Mouse (Mus musculus) midbrain, embryonic 14.5 days (tissue): Measurements from ENCODE around the gene Nup35. TPM values are rescaled to one million over a fixed set of nuclear protein-coding genes. Genes with fewer than 3 reads are reported as not detected.
A peak's percentile ranks its signal among the peaks of the same experiment; 100 is the strongest.

Source experiments
- ATAC-seq: fragments of 200-750 bp; cut with Nextera tagmentation; 2 replicates; pipeline ENCODE4 v1.8.0; 2017; ENCODE audit warnings: moderate number of reproducible peaks, moderate library complexity; ENCODE audit not compliant: low FRiP score, low TSS enrichment
- DNase-seq: peaks from one replicate; pipeline ENCODE4 v3.0.0-alpha.2; 2015
- H3K27ac ChIP-seq: fragments of 300-500 bp; sonication (generic); replicated peaks from 2 replicates; pipeline ENCODE4 v1.5.1; 2014; ENCODE audit warnings: mild to moderate bottlenecking, low read depth, low read length, moderate library complexity
- H3K27me3 ChIP-seq: fragments of 300-500 bp; sonication (generic); 2 replicates; pipeline ENCODE4 v1.6.1; 2014; ENCODE audit warnings: low read length, control low read depth, mixed read lengths; ENCODE audit not compliant: control insufficient read depth, insufficient read depth
- H3K36me3 ChIP-seq: fragments of 300-500 bp; sonication (generic); 2 replicates; pipeline ENCODE4 v1.6.1; 2014; ENCODE audit warnings: low read length, control low read depth; ENCODE audit not compliant: control insufficient read depth, insufficient read depth
- H3K4me1 ChIP-seq: fragments of 300-500 bp; sonication (generic); 2 replicates; pipeline ENCODE4 v1.6.1; 2014; ENCODE audit warnings: mild to moderate bottlenecking, antibody characterized with exemption, low read length, control low read depth; ENCODE audit not compliant: control insufficient read depth, insufficient read depth
- H3K4me2 ChIP-seq: fragments of 300-500 bp; sonication (generic); 2 replicates; pipeline ENCODE4 v1.6.1; 2014; ENCODE audit warnings: mild to moderate bottlenecking, low read length, moderate library complexity
- H3K4me3 ChIP-seq: fragments of 300-500 bp; sonication (generic); replicated peaks from 2 replicates; pipeline ENCODE4 v1.5.1; 2014; ENCODE audit warnings: low read depth, low read length
- H3K9ac ChIP-seq: fragments of 300-500 bp; sonication (generic); replicated peaks from 2 replicates; pipeline ENCODE4 v1.6.1; 2014; ENCODE audit warnings: mild to moderate bottlenecking, low read length, moderate library complexity
- H3K9me3 ChIP-seq: fragments of 300-500 bp; sonication (generic); 2 replicates; pipeline ENCODE4 v1.6.1; 2016; ENCODE audit warnings: low read length, control low read depth, mixed read lengths; ENCODE audit not compliant: control insufficient read depth
- WGBS: fragments of 180-500 bp; shearing (Covaris S2); extraction: QIAGEN DNeasy Blood & Tissue Kit; methylation state at CpG from one replicate; pipeline ENCODE4 v1.1.7; 2014; 5-methylcytosine and 5-hydroxymethylcytosine counted together
- polyA plus RNA-seq: library from polyadenylated mRNA; unstranded; fragments of >200 nt; fragmentation: Nextera tagmentation; extraction: Ambion mirVana; gene quantifications from 2 replicates; pipeline ENCODE4 v1.2.1, GENCODE M21; 2014

Nup35 gene
- polyA plus RNA-seq, 1 experiment from 2014 or later, result 60.2 TPM

DNA sequence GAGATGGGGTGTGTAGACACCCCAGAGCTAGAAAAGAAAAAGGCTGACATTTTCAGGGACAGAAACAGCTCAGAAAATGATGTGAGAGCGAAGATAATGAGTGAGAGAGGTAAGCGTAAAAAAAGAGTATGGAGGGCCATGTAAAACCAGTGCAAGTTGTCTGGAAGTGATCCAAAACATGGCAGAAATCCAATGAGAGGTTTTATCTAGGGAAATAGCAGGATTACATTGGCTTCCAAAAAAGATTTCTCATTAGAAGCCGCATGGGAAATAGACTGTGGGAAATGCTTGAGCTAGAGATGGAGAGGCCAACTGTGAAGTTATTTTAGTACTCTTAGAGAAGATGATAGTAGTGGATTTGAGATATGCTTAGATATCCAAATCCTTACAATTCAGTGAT, 4.9 kb downstream of the Nup35 start:
- H3K4me3 ChIP-seq, result no peak overlapping the region
- H3K27ac ChIP-seq, result no peak overlapping the region
- H3K36me3 ChIP-seq, result peaks cover 14% of the 10 kb centered on the region; the same call in 1 of the 2 replicates
- no peaks in the 10 kb centered on the region for H3K27me3 ChIP-seq
- no peaks in the 10 kb centered on the region for H3K9me3 ChIP-seq
- DNase-seq (no peak), ATAC-seq (no peak)
- 94% methylated on average over 3 of the region's 3 CpGs for WGBS
- H3K9ac ChIP-seq, result no peak overlapping the region
- peaks cover 7% of the 10 kb centered on the region for H3K4me1 ChIP-seq
- no peak overlapping the region for H3K4me2 ChIP-seq

DNA sequence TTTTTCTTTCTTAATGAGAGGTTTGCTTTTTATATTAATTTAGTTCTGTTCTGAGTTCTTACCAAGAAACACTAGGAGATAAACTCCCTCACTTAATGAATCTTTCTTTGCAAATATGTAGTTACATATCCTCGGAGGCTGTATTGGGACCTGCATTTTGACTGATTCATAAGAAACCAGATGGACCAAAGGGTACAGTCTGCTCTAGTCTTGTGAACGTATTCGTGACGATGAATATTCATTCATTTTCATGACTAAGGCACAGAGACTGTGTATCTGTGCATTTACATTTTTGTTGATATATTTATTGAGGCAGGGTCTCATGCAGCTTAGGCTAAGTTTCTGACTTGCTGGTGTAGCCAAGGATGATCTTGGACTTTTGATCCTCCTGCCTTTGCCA, 7.5 kb downstream of the Nup35 start:
- H3K4me3 ChIP-seq, result no peak overlapping the region
- no peaks in the 10 kb centered on the region for H3K4me1 ChIP-seq
- DNase-seq (no peak), ATAC-seq (no peak)
- H3K9ac ChIP-seq, result no peak overlapping the region
- no peaks in the 10 kb centered on the region for H3K9me3 ChIP-seq
- no peak overlapping the region for H3K27ac ChIP-seq
- H3K36me3 ChIP-seq, result peaks cover 14% of the 10 kb centered on the region; the same call in 1 of the 2 replicates
- H3K27me3 ChIP-seq, result no peaks in the 10 kb centered on the region
- 96% methylated on average over 4 of the region's 4 CpGs for WGBS
- H3K4me2 ChIP-seq, result no peak overlapping the region

- DNase-seq (no peak), ATAC-seq (no peak)
- no peak overlapping the region for H3K4me2 ChIP-seq
- no peaks in the 10 kb centered on the region for H3K27me3 ChIP-seq
- no peaks in the 10 kb centered on the region for H3K4me1 ChIP-seq
- WGBS, result 94% methylated on average over 13 of the region's 13 CpGs
- H3K4me3 ChIP-seq, result no peak overlapping the region
- no peak overlapping the region for H3K9ac ChIP-seq
- H3K9me3 ChIP-seq, result no peaks in the 10 kb centered on the region
- no peak overlapping the region for H3K27ac ChIP-seq
- no peaks in the 10 kb centered on the region for H3K36me3 ChIP-seq
Observed at GRCm38 (mm10) chr2:80632336-80633026, 15.4 kb downstream of the Nup35 start.

DNA sequence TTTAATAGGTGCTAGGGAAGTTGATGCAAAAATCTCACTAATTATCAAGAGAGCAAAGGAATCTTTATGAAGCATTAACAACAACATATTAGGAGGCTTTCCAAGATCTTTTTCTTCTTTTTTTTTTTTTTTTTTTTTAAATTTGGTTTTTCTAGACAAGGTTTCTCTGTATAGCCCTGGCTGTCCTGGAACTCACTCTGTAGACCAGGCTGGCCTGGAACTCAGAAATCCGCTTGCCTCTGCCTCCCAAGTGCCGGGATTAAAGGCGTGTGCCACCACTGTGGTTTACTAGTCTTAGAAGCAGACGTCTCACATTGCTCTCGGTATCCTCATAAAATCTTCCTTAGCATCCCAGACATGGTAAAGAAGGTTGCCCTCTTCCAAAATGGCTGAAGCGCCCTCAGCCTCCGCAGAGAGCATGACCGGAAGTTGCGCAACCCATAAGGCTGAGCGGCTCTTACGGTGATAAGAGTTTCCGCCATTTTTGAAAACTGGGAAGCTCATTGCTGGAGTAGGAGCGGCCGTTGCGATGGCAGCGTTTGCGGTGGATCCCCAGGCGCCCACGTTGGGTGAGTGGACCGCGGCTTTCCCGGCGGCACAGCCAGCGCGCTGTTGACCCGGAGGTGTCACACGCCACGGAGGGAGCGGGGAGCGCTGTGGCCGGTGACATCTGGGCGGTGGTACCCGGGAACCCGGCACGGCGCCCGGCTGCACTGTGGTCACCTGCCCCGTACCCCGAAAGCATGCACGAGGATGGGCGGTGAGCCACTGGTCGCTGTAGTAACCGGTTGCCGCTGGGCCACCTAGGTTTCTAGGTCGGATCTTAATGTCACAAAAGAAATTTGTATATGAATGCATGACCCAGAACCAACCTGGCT, 21.6 kb downstream of the Nup35 start:
- under 1% methylated on average over 45 of the region's 45 CpGs for WGBS
- ATAC-seq (peak; percentile 97), DNase-seq (peak; percentile 96)
- Histone ChIP-seq H3K36me3 (peaks cover 9% of the 10 kb centered on the region), H3K4me1 (peaks cover 10% of the 10 kb centered on the region), H3K9ac (peak overlapping the region; percentile 61), H3K4me3 (peak overlapping the region; percentile 86), H3K9me3 (no peaks in the 10 kb centered on the region), H3K27me3 (no peaks in the 10 kb centered on the region), H3K4me2 (peak overlapping the region; percentile 56), H3K27ac (peak overlapping the region; percentile 71)

DNA sequence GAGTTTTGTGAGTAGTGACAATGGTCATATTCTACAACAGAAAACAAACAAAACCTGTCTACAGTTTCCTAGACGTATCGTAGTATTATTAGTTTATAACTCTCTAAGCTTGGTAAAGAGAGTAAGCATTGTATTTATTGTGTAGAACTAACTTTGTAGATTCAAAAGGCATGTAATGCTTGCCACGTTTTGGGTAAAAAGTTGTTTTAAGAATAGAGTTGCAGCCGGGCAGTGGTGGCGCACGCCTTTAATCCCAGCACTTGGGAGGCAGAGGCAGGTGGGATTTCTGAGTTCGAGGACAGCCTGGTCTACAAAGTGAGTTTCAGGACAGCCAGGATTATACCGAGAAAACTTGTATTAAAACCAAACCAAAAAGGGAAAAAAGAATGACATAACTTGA, 22.4 kb downstream of the Nup35 start:
- ATAC-seq (no peak), DNase-seq (peak; percentile 2)
- peak overlapping the region; percentile 61; the same call in 1 of the 2 replicates for H3K9ac ChIP-seq
- H3K36me3 ChIP-seq, result peaks cover 17% of the 10 kb centered on the region
- H3K4me2 ChIP-seq, result peak overlapping the region; percentile 56
- H3K4me3 ChIP-seq, result peak overlapping the region; percentile 86
- H3K9me3 ChIP-seq, result no peaks in the 10 kb centered on the region
- WGBS, result 15% methylated on average over 8 of the region's 8 CpGs
- no peak overlapping the region for H3K27ac ChIP-seq
- H3K4me1 ChIP-seq, result peaks cover 10% of the 10 kb centered on the region
- H3K27me3 ChIP-seq, result no peaks in the 10 kb centered on the region

DNA sequence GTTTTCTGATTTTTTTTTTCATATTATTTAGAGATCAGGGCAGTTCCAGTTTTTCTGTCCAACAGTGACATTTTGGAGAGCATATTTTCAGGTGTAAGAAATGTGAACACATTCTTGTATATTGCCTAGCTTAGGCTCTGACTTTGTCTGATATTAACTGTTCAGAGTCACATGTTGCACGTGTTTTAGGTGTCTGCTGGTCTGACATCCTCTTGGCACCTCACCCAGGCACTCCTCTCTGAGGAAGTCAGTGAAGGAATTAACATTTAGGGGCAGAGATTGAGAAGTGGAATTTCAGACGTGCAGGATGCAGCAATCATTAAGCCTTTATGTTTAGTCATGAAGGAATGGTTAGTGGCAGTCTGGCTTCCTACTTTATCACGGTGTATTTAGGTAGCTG, 22.8 kb downstream of the Nup35 start:
- H3K4me1 ChIP-seq, result peaks cover 10% of the 10 kb centered on the region
- H3K4me3 ChIP-seq, result no peak overlapping the region; the same call in 1 of the 2 replicates
- no peak overlapping the region for H3K9ac ChIP-seq
- H3K27me3 ChIP-seq, result no peaks in the 10 kb centered on the region
- H3K36me3 ChIP-seq, result peaks cover 20% of the 10 kb centered on the region
- 63% methylated on average over 3 of the region's 3 CpGs for WGBS
- DNase-seq (no peak), ATAC-seq (no peak)
- H3K4me2 ChIP-seq, result peak overlapping the region; percentile 56
- H3K9me3 ChIP-seq, result no peaks in the 10 kb centered on the region
- no peak overlapping the region for H3K27ac ChIP-seq

DNA sequence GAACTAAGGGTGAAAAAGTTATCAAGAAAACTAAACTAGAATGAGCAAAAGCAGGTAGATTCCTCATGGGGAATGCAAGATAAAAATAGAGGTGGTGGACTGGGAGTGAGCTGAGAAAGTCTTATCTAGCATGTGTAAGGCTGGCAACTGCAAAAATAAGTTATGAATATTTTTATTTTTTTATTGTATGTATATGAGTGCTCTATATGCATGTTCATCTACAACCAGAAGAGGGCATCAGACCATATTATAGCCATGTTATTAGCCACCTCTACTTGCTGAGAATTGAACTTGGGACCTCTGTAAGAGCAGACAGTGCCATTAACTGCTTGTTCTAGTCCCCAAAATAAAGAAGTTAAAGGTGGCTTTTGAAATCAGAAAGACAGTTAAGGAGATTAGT, 44.4 kb downstream of the Nup35 start:
- Histone ChIP-seq H3K27ac (no peak overlapping the region), H3K4me3 (no peak overlapping the region), H3K27me3 (no peaks in the 10 kb centered on the region), H3K4me2 (no peak overlapping the region), H3K4me1 (no peaks in the 10 kb centered on the region), H3K9me3 (no peaks in the 10 kb centered on the region), H3K36me3 (peaks cover 15% of the 10 kb centered on the region), H3K9ac (no peak overlapping the region)
- DNase-seq, result no peak
- ATAC-seq, result no peak

GRCm38 (mm10) chr2:80662682-80663081, 45.6 kb downstream of the Nup35 start:
- no peaks in the 10 kb centered on the region for H3K4me1 ChIP-seq
- DNase-seq, result no peak
- H3K27me3 ChIP-seq, result no peaks in the 10 kb centered on the region
- H3K27ac ChIP-seq, result no peak overlapping the region
- 93% methylated on average over 2 of the region's 2 CpGs for WGBS
- no peaks in the 10 kb centered on the region for H3K9me3 ChIP-seq
- ATAC-seq, result no peak
- no peak overlapping the region for H3K4me3 ChIP-seq
- no peak overlapping the region for H3K4me2 ChIP-seq
- no peak overlapping the region for H3K9ac ChIP-seq
- peaks cover 11% of the 10 kb centered on the region for H3K36me3 ChIP-seq
